ENCODE assay signal across 8 mouse cellular contexts in the genomic region with DNA sequence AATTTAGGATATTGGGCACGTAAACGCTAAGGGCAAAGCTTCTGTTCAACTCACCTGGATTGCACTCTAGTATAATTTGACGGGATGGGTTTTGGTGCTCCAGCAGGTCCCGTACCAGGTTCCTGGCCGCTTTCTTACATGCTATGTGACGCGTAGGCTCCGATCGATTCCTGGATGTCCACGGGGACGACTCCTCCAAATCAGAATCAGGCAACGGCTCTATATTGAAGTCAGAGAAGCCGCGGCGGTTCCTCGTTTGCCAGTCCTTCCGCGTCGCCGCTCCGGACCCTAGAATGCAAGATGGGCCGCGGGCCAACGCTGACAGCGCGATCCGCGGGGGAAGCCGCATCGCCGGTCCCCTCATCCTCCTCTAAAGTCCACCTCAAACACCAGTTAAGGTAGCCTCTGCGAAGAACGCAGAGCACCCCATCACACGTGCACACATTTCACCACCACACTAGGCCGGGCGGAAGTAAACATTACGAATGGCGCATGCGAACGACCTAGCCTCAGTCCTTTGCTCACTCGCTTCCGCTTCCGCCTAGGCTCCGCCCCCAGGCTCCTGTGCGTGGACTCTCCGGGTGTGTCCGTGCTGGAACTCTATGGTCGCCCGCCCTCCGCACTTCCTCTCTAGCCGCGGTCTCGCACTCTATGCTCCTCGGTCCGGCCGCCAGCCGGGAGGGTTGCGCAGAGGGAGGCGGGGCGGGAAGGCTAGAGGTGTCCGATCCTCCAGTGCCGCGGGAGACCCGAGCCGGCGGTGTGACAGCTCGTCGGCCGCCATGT. TPM values are rescaled to one million over a fixed set of nuclear protein-coding genes. Genes with fewer than 3 reads are reported as not detected.
DNase-seq lines count a peak whose midpoint lies in the region; ATAC-seq lines count a peak whose summit lies in the region.
"Not testable (repeated sequence)": the region's sequence is repeated elsewhere in the genome, so short reads cannot be mapped to it uniquely, and the experiment has no call there.

TSS of gene Tfb2m (minus strand) at position 500 of the 783 bp plus-strand sequence.
TSS of gene Cnst (plus strand) at position 603 of the 783 bp plus-strand sequence.

- under 1% methylated on average over 69 of the region's 69 CpGs for WGBS in hindbrain, embryonic 13.5 days

- H3K4me3 ChIP-seq in hindbrain, embryonic 13.5 days: peak within 1 kb of the TSS; percentile 70

- not testable (repeated sequence) for H3K9me3 ChIP-seq in hindbrain, embryonic 13.5 days

- H3K4me1 ChIP-seq in hindbrain, embryonic 13.5 days (replicated peaks): peaks cover 39% of the 10 kb centered on the region

- ATAC-seq in hindbrain, embryonic 13.5 days (ENCODE audit: low FRiP score): peak; percentile 99

- not testable (repeated sequence) for H3K36me3 ChIP-seq in hindbrain, embryonic 13.5 days

- not testable (repeated sequence) for H3K27me3 ChIP-seq in hindbrain, embryonic 13.5 days

- H3K4me2 ChIP-seq in hindbrain, embryonic 13.5 days: peak within 1 kb of the TSS; percentile 77

- H3K9ac ChIP-seq in hindbrain, embryonic 13.5 days: peak within 1 kb of the TSS; percentile 78

- DNase-seq in NIH3T3 (ENCODE audit: low read depth): peak; percentile 99
- peak; percentile 98 to 99 for DNase-seq in cerebellum, postnatal 10 days
- peak; percentile 95 to 96 for DNase-seq in frontal cortex, postnatal 14 days (ENCODE audit: low spot score in 2 of 2)
- peak; percentile 89 to 96 for DNase-seq in layer of hippocampus, postnatal 25 days (ENCODE audit: extremely low spot score in 1 of 2, low spot score in 1 of 2)
- DNase-seq in lung, postnatal 25 days (ENCODE audit: low spot score): peak; percentile 99
- DNase-seq in retina, embryonic 14.5 days (ENCODE audit: low spot score): peak; percentile 97
- peak; percentile 97 for DNase-seq in thymus, postnatal 4 days

- H3K27ac ChIP-seq in hindbrain, embryonic 13.5 days: peak within 1 kb of the TSS; percentile 99

RNA-seq across cellular contexts. Expression of gene Tfb2m, which starts in this region (rescaled TPM):
- 35.2 and 39.0 TPM in 2 replicates for polyA plus RNA-seq in hindbrain, embryonic 13.5 days (2015; fragmentation: Nextera tagmentation; extraction: Ambion mirVana)
- 10 to 100 TPM; 24.7 to 25.3 TPM for total RNA-seq in layer of hippocampus, postnatal 25 days (2021)

RNA-seq across cellular contexts. Expression of gene Cnst, which starts in this region (rescaled TPM):
- 27.7 and 30.9 TPM in 2 replicates for polyA plus RNA-seq in hindbrain, embryonic 13.5 days (2015; fragmentation: Nextera tagmentation; extraction: Ambion mirVana)
- total RNA-seq in layer of hippocampus, postnatal 25 days (2021): 10 to 100 TPM; 30.5 to 35.2 TPM

Comparison
In these comparisons a context has a peak if more than half of its experiments do, and no peak if none do; other contexts are left out.
1. Peak in every context shown above with its lines: DNase-seq, ATAC-seq, H3K4me3 ChIP-seq and H3K27ac ChIP-seq.